Mouse (Mus musculus) liver, postnatal 0 days (tissue): Measurements from ENCODE around the gene Fga.

ENCODE experiments used
- CTCF ChIP-seq: sonication (generic); IDR thresholded peaks from 2 replicates; pipeline ENCODE4 v1.5.1; 2016; ENCODE audit warnings: antibody characterized with exemption, low read depth
- EP300 ChIP-seq: IDR thresholded peaks from 2 replicates; pipeline ENCODE4 v1.6.1; 2016; ENCODE audit warnings: antibody characterized with exemption, low read depth, mild to moderate bottlenecking

DNA sequence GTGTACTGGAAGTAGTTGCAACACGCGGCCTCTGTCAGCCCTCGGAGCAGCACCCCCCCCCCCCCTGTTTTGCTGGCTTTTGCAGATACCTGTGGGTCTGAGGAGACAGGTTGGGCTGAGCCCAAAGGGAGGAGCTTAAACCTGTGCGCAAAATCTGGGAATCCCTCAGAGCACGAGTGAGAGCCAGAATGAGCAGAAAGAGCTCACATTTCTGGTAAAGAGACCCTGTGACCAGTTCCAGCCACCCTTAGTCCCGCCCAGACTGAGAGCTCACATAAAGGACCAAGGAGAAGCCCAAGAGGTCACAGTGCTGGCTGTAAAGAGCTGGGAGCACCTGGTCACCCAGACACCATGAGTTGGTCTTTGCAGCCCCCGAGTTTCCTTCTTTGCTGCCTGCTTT, 18.3 kb upstream of the Fga start, which contains the start of gene Fgg:
- no peak for TF ChIP-seq CTCF
- TF ChIP-seq EP300 = peak; percentile 47; the same call in 1 of the 2 replicates
